Mouse (Mus musculus) CD4-positive naive resting alpha-beta T cell, adult 76 days (primary cell): Measurements from ENCODE around the gene Zfp318. TPM values are rescaled to one million over a fixed set of nuclear protein-coding genes. Genes with fewer than 3 reads are reported as not detected.

Experiments
- total RNA-seq: library from RNA; stranded (reverse); gene quantifications from one replicate; pipeline ENCODE4 v1.2.4, GENCODE M21; 2023

The Zfp318 gene
- 46.2 TPM for total RNA-seq

DNA sequence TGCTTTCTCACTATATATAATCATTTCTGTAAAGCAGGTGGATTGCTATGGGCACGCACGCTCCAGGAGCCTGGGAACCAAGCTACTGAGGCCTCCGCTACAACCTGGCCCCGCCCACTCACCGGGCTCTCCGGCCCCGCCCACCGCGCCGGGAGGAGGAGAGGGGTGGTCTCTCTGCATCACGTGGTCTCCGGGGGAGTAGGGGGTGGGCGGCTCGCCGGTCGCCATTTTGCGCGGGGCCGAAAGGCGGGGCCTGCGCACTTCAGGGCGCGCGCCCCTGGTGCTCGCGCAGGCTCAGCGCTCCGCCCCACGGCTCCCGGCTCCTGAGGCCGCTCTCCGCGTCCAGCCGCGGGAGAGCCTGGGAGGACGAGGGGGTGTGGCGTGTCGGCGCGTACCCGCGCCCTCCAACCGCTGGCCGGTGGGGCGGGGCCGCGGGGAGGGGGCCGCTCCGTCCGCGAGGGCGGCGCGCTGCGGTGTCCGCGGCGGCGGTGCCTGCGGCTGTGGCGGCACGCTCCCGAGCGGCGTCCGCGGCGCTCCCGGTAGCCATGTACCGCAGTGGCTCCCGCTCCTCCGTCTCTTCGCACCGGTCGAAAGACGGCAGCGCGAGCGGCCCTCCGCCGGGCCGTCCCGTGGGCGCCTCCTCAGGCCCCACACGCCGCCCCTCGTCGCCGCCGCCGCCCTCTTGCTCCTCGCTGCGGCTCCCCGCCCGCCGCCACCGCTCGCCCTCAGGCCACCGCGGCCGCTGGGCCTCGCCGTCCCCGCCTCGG is at the start of gene Zfp318:
Gene Zfp318 (plus strand): TSS at position 438 of the 767 bp plus-strand sequence.

GRCm38 (mm10) chr17:46428761-46429414 is 45.4 kb downstream of the Zfp318 start, which contains the start of gene Crip3:
Crip3 (plus strand) TSS chr17:46428926.

DNA sequence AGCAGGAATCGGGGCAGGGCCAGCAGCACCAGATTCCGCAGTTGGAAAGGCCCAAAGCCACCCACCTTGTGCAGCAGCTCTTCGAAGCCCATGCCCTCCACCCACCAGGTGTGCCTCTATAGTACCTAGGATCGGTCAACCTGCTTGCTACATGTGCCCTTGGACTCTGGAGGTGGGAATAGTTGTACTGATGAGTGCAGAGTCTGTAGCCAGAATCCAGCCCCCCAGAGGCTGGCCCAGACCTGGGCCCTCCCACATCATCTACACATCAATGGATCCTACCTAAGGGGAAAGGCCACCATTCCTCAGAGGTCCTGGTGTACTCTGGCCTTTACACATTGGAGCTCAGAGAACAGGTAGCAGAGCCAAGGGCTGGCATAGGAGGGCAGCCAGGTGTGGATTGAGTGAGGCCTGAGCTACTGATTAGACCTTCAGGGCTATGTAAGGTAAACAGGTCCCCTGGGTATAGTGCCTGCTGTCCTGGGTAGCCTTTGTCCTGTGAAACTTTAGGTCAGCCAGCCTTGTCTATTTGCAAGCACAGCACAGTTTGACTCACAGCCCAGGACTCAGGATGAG is 54.9 kb downstream of the Zfp318 start, which contains the start of gene Slc22a7:
Gene Slc22a7 (minus strand): TSS at position 160 of the 576 bp plus-strand sequence.

Other genes starting within 250 kb of the Zfp318 start
- not detected for gene Rsph9, start 239.5 kb upstream of the Zfp318 start, total RNA-seq
- gene Mad2l1bp, start 230.2 kb upstream of the Zfp318 start, total RNA-seq: 21.1 TPM
- 165 TPM for gene Gtpbp2, start 222.7 kb upstream of the Zfp318 start, total RNA-seq
- gene Polh, start 181.1 kb upstream of the Zfp318 start, total RNA-seq: 11.8 TPM
- gene Xpo5, start 180.9 kb upstream of the Zfp318 start, total RNA-seq: 32.3 TPM
- 67.4 TPM for gene Polr1c, start 135.7 kb upstream of the Zfp318 start, total RNA-seq
- 105 TPM for gene Yipf3, start 135.7 kb upstream of the Zfp318 start, total RNA-seq
- gene Lrrc73, start 130.2 kb upstream of the Zfp318 start, total RNA-seq: 1.2 TPM
- gene Tjap1, start 100.7 kb upstream of the Zfp318 start, total RNA-seq: 49.3 TPM
- gene Dlk2, start 86.3 kb upstream of the Zfp318 start, total RNA-seq: not detected
- gene Abcc10, start 55.4 kb upstream of the Zfp318 start, total RNA-seq: 13.4 TPM
- gene Crip3, start 45.2 kb downstream of the Zfp318 start, total RNA-seq: not detected
- not detected for gene Slc22a7, start 54.7 kb downstream of the Zfp318 start, total RNA-seq
- gene Ttbk1, start 103.9 kb downstream of the Zfp318 start, total RNA-seq: 0.56 TPM
- gene Dnph1, start 113.0 kb downstream of the Zfp318 start, total RNA-seq: not detected
- 13.4 TPM for gene Cul9, start 162.7 kb downstream of the Zfp318 start, total RNA-seq
- 62.6 TPM for gene Srf, start 172.4 kb downstream of the Zfp318 start, total RNA-seq
- gene Ptk7, start 245.8 kb downstream of the Zfp318 start, total RNA-seq: not detected